Mouse (Mus musculus): Measurements from ENCODE around the gene Larp4b. TPM values are rescaled to one million over a fixed set of nuclear protein-coding genes. Genes with fewer than 3 reads are reported as not detected.
A peak's percentile ranks its signal among the peaks of the same experiment; 100 is the strongest.

Larp4b gene
- total RNA-seq, 2 experiments from 2014 or later, result 69.9 to 78.9 TPM

- intact Hi-C loops (cut with DNase I), result no loop called here
- no peak for DNase-seq
Observed at GRCm38 (mm10) chr13:9120835-9121542, 27.3 kb downstream of the Larp4b start.

- DNase-seq, result no peak
- intact Hi-C loops (cut with DNase I), result no loop called here
Observed at GRCm38 (mm10) chr13:9122045-9122444, 28.4 kb downstream of the Larp4b start.

- DNase-seq, result no peak
- intact Hi-C loops (cut with DNase I), result no loop called here
Observed at GRCm38 (mm10) chr13:9125193-9125592, 31.5 kb downstream of the Larp4b start.

GRCm38 (mm10) chr13:9127715-9128114, 34.0 kb downstream of the Larp4b start:
- intact Hi-C loops (cut with DNase I), result no loop called here
- peak in 1 of 2 experiments; percentile 37 for DNase-seq

GRCm38 (mm10) chr13:9128707-9129314, 35.1 kb downstream of the Larp4b start:
- intact Hi-C loops (cut with DNase I), result no loop called here
- no peak for DNase-seq

- intact Hi-C loops (cut with DNase I), result no loop called here
- DNase-seq, result no peak
Observed at GRCm38 (mm10) chr13:9134421-9134820, 40.7 kb downstream of the Larp4b start.

- DNase-seq, result no peak
- intact Hi-C loops (cut with DNase I), result no loop called here
Observed at GRCm38 (mm10) chr13:9136088-9136487, 42.4 kb downstream of the Larp4b start.

- intact Hi-C loops (cut with DNase I), result no loop called here
- peak; percentile 11 to 30 for DNase-seq
Observed at GRCm38 (mm10) chr13:9136733-9137132, 43.1 kb downstream of the Larp4b start.

GRCm38 (mm10) chr13:9139466-9139991, 45.8 kb downstream of the Larp4b start:
- DNase-seq, result no peak
- intact Hi-C loops (cut with DNase I), result no loop called here

- intact Hi-C loops (cut with DNase I), result no loop called here
- DNase-seq, result no peak
Observed at GRCm38 (mm10) chr13:9140204-9140603, 46.5 kb downstream of the Larp4b start.

GRCm38 (mm10) chr13:9142371-9142770, 48.7 kb downstream of the Larp4b start:
- intact Hi-C loops (cut with DNase I), result no loop called here
- DNase-seq, result no peak

- no peak for DNase-seq
- intact Hi-C loops (cut with DNase I), result no loop called here
Observed at GRCm38 (mm10) chr13:9148830-9149229, 55.1 kb downstream of the Larp4b start.

GRCm38 (mm10) chr13:9149473-9150217, 56.0 kb downstream of the Larp4b start:
- intact Hi-C loops (cut with DNase I), result no loop called here
- DNase-seq, result no peak

- no peak for DNase-seq
- intact Hi-C loops (cut with DNase I), result no loop called here
Observed at GRCm38 (mm10) chr13:9151100-9151499, 57.4 kb downstream of the Larp4b start.

- intact Hi-C loops (cut with DNase I), result no loop called here
- no peak for DNase-seq
Observed at GRCm38 (mm10) chr13:9151619-9152018, 57.9 kb downstream of the Larp4b start.

GRCm38 (mm10) chr13:9152267-9152666, 58.6 kb downstream of the Larp4b start:
- DNase-seq, result no peak
- intact Hi-C loops (cut with DNase I), result no loop called here

- DNase-seq, result no peak
- intact Hi-C loops (cut with DNase I), result no loop called here
Observed at GRCm38 (mm10) chr13:9153803-9154202, 60.1 kb downstream of the Larp4b start.

- intact Hi-C loops (cut with DNase I), result no loop called here
- DNase-seq, result no peak
Observed at GRCm38 (mm10) chr13:9159282-9159681, 65.6 kb downstream of the Larp4b start.

GRCm38 (mm10) chr13:9162888-9163287, 69.2 kb downstream of the Larp4b start:
- no peak for DNase-seq
- intact Hi-C loops (cut with DNase I), result no loop called here

- no peak for DNase-seq
- intact Hi-C loops (cut with DNase I), result no loop called here
Observed at GRCm38 (mm10) chr13:9167842-9168241, 74.2 kb downstream of the Larp4b start.

GRCm38 (mm10) chr13:9169616-9170015, 75.9 kb downstream of the Larp4b start:
- intact Hi-C loops (cut with DNase I), result no loop called here
- DNase-seq, result no peak
